Mouse (Mus musculus) ovary, postnatal 14 days (tissue): ENCODE data around the gene Bcl11a.

ENCODE experiments used
- DNase-seq: peaks from one replicate; pipeline ENCODE4 v3.0.0; 2022; ENCODE audit warnings: low spot score

Bcl11a gene

GRCm38 (mm10) chr11:24208951-24209351, 131.1 kb downstream of the Bcl11a start:
- no peak for DNase-seq

- DNase-seq, result no peak
Observed at GRCm38 (mm10) chr11:24214509-24215134, 136.8 kb downstream of the Bcl11a start.

- no peak for DNase-seq
Observed at GRCm38 (mm10) chr11:24217741-24218333, 140.0 kb downstream of the Bcl11a start.

- DNase-seq, result no peak
Observed at GRCm38 (mm10) chr11:24221601-24222307, 143.9 kb downstream of the Bcl11a start.
